Mouse (Mus musculus) adipocyte (in vitro differentiated cells): ENCODE data around the gene Fgfbp3.
A peak's percentile ranks its signal among the peaks of the same experiment; 100 is the strongest.
"Not testable (repeated sequence)": the region's sequence is repeated elsewhere in the genome, so short reads cannot be mapped to it uniquely, and the experiment has no call there.

Experiments used
- DNase-seq: peaks from one replicate; pipeline ENCODE4 v3.0.0-alpha.2; 2016; ENCODE audit warnings: low spot score

Fgfbp3 gene

GRCm38 (mm10) chr19:36919466-36919865 lies at the start of gene Fgfbp3:
Gene Fgfbp3, minus strand, starts transcription at chr19:36919615.
- DNase-seq, result no peak

- not testable (repeated sequence) for DNase-seq
Observed at GRCm38 (mm10) chr19:36962544-36963260, 43.3 kb upstream of the Fgfbp3 start.

- DNase-seq, result no peak
Observed at GRCm38 (mm10) chr19:36961320-36961719, 41.9 kb upstream of the Fgfbp3 start.

- DNase-seq, result no peak
Observed at GRCm38 (mm10) chr19:36958331-36958730, 38.9 kb upstream of the Fgfbp3 start.

GRCm38 (mm10) chr19:36953637-36954206 lies 34.3 kb upstream of the Fgfbp3 start:
- no peak for DNase-seq

- no peak for DNase-seq
Observed at GRCm38 (mm10) chr19:36940064-36940463, 20.6 kb upstream of the Fgfbp3 start.

- DNase-seq, result no peak
Observed at GRCm38 (mm10) chr19:36938008-36938407, 18.6 kb upstream of the Fgfbp3 start.

- no peak for DNase-seq
Observed at GRCm38 (mm10) chr19:36936285-36936684, 16.9 kb upstream of the Fgfbp3 start.

GRCm38 (mm10) chr19:36932613-36933012 lies 13.2 kb upstream of the Fgfbp3 start:
- DNase-seq, result no peak

GRCm38 (mm10) chr19:36932097-36932496 lies 12.7 kb upstream of the Fgfbp3 start:
- DNase-seq, result no peak

GRCm38 (mm10) chr19:36929816-36930215 lies 10.4 kb upstream of the Fgfbp3 start:
- no peak for DNase-seq

GRCm38 (mm10) chr19:36927800-36928361 lies 8.5 kb upstream of the Fgfbp3 start:
- no peak for DNase-seq

- no peak for DNase-seq
Observed at GRCm38 (mm10) chr19:36926553-36927236, 7.3 kb upstream of the Fgfbp3 start.

- peak; percentile 87 for DNase-seq
Observed at GRCm38 (mm10) chr19:36925671-36926552, 6.5 kb upstream of the Fgfbp3 start, which contains the start of gene Btaf1. Gene Btaf1, plus strand, starts transcription at chr19:36926079.

- no peak for DNase-seq
Observed at GRCm38 (mm10) chr19:36922936-36923335, 3.5 kb upstream of the Fgfbp3 start.

- peak; percentile 61 for DNase-seq
Observed at GRCm38 (mm10) chr19:36922015-36922414, 2.6 kb upstream of the Fgfbp3 start.

GRCm38 (mm10) chr19:36918441-36919301 lies 744 bp downstream of the Fgfbp3 start:
- peak; percentile 76 for DNase-seq

- no peak for DNase-seq
Observed at GRCm38 (mm10) chr19:36916876-36917389, 2.5 kb downstream of the Fgfbp3 start.

- no peak for DNase-seq
Observed at GRCm38 (mm10) chr19:36916206-36916605, 3.2 kb downstream of the Fgfbp3 start.

- no peak for DNase-seq
Observed at GRCm38 (mm10) chr19:36913064-36913463, 6.4 kb downstream of the Fgfbp3 start.
